Mouse (Mus musculus) stomach, embryonic 15.5 days (tissue): ENCODE measurements around the gene Olfr31. TPM values are rescaled to one million over a fixed set of nuclear protein-coding genes. Genes with fewer than 3 reads are reported as not detected.

Experiments
- ATAC-seq: fragments of 200-750 bp; cut with Nextera tagmentation; 2 replicates; pipeline ENCODE4 v1.8.0; 2017; ENCODE audit warnings: low read depth, moderate number of reproducible peaks, moderate TSS enrichment; ENCODE audit not compliant: insufficient read depth, low FRiP score
- H3K27ac ChIP-seq: fragments of 300-500 bp; sonication (generic); 2 replicates; pipeline ENCODE4 v1.5.1; 2015; ENCODE audit warnings: mild to moderate bottlenecking, inconsistent platforms
- H3K27me3 ChIP-seq: fragments of 300-500 bp; sonication (generic); replicated peaks from 2 replicates; pipeline ENCODE4 v1.6.1; 2015; ENCODE audit warnings: inconsistent platforms
- H3K36me3 ChIP-seq: fragments of 300-500 bp; sonication (generic); 2 replicates; pipeline ENCODE4 v1.6.1; 2015; ENCODE audit warnings: inconsistent platforms
- H3K4me1 ChIP-seq: fragments of 300-500 bp; sonication (generic); 2 replicates; pipeline ENCODE4 v1.6.1; 2015; ENCODE audit warnings: inconsistent platforms
- H3K4me2 ChIP-seq: fragments of 300-500 bp; sonication (generic); 2 replicates; pipeline ENCODE4 v1.6.1; 2015; ENCODE audit warnings: mild to moderate bottlenecking, inconsistent platforms
- H3K4me3 ChIP-seq: fragments of 300-500 bp; sonication (generic); replicated peaks from 2 replicates; pipeline ENCODE4 v1.5.1; 2015; ENCODE audit warnings: inconsistent platforms
- H3K9ac ChIP-seq: fragments of 300-500 bp; sonication (generic); 2 replicates; pipeline ENCODE4 v1.6.1; 2015; ENCODE audit warnings: inconsistent platforms
- H3K9me3 ChIP-seq: fragments of 300-500 bp; sonication (generic); 2 replicates; pipeline ENCODE4 v1.6.1; 2016; ENCODE audit warnings: inconsistent platforms
- WGBS: fragments of 180-500 bp; shearing (Covaris S2); methylation state at CpG from one replicate; pipeline ENCODE4 v1.1.7; 2015; 5-methylcytosine and 5-hydroxymethylcytosine counted together
- polyA plus RNA-seq: library from polyadenylated mRNA; unstranded; fragments of >200 nt; fragmentation: Nextera tagmentation; extraction: Ambion mirVana; gene quantifications from 2 replicates; pipeline ENCODE4 v1.2.1, GENCODE M21; 2015

The Olfr31 gene
- polyA plus RNA-seq, 1 experiment from 2014 or later: not detected

DNA sequence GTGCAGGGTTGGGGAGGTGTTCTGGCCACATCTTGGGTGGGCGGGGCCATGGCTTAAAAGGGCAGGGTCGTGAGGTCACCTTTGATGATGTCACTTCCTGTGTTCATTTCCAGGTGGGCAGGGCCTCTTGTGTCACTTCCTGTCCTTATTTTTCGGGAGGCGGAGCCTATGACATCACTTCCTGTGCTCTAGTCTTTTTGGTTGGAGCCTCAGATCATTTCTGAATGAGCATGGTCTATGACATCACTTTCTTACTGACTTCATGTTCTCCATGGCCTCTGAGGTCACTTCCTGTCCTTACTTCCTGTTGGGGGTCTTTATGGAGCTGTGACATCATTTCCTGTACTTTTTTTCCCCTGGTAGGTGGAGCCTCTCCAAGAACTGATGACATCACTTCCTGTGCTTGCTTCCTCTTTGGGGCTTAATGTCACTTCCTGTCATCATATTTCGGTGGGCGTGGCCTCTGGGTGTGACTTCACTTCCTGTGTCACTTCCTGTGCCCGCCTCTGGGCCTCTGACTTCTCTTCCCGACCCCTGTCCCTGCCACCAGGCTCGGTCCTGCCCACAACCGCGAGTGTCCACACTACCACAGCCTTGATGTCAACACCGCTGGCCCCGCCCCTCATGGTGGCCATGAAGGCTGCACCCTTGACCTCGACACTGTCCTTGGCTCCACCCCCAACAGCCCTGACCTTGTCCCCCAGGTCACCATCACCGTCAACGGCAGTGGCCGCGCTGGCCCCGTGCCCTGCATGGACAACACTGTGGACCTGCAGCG, 27.0 kb downstream of the Olfr31 start:
- H3K27me3 ChIP-seq: no peaks in the 10 kb centered on the region
- H3K9ac ChIP-seq: no peak overlapping the region
- WGBS: 95% methylated on average over 20 of the region's 20 CpGs
- no peaks in the 10 kb centered on the region for H3K4me1 ChIP-seq
- H3K9me3 ChIP-seq: no peaks in the 10 kb centered on the region; the same call in 1 of the 2 replicates
- H3K27ac ChIP-seq: no peak overlapping the region
- H3K36me3 ChIP-seq: peaks cover 7% of the 10 kb centered on the region; the same call in 1 of the 2 replicates
- ATAC-seq: no peak
- no peak overlapping the region for H3K4me3 ChIP-seq
- H3K4me2 ChIP-seq: no peak overlapping the region

DNA sequence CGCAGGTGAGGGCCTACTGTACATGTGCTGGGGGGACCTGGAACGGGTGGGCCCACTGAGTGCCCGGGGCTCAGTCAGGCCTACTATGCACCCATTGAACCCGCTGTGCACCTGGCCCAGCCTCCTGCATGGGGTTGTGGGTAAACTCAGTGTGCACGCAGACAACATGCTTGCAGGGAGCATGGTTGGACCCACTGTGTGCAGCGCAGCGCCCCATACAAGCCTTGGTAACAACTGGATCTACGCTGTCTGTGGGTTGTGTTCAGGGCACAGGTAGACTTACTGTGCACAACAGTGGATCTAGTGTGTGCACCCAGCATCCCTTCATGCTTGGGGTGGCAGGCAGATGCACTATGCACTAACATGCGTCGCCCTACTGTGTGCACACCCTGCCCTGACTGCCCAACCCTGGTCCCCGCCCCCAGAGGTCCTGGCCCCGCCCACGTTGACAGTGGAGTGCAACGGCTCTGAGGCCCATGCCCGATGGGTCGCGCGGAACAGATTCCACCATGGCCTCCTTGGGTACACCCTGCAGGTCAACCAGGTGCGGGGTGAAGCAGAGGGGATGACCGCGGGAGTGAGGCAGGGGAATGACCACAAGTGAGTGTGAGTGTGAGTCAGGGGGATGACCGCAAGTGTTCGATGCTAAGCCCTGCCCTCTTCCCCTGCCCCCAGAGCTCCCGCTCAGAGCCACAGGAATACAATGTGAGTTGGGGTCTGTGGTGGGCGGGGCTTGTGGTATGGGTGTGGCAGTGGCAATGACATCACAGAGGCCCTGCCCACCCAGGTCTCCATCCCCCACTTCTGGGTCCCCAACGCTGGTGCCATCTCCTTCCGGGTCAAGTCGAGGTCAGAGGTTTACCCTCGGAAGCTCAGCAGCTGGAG, 27.9 kb downstream of the Olfr31 start:
- Histone ChIP-seq H3K4me2 (no peak overlapping the region), H3K9me3 (no peaks in the 10 kb centered on the region; the same call in 1 of the 2 replicates), H3K36me3 (peaks cover 7% of the 10 kb centered on the region; the same call in 1 of the 2 replicates), H3K27ac (no peak overlapping the region), H3K4me1 (no peaks in the 10 kb centered on the region), H3K4me3 (no peak overlapping the region), H3K27me3 (no peaks in the 10 kb centered on the region), H3K9ac (no peak overlapping the region)
- 93% methylated on average over 29 of the region's 29 CpGs for WGBS
- no peak for ATAC-seq

DNA sequence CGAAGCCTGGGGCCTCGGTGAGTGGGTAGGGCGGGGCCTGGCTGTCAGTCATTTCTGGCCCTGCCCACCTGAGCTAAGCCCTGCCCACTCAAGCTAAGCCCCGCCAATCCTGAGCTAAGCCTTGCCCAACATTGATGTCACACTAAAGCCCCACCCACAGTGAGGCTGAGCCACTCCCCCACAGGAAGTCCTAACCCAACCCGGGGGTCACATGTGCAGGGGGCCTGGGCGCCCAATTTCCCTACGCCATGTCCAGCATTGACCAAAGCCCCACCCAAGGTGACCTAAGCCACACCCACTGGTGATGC, 28.5 kb downstream of the Olfr31 start:
- Histone ChIP-seq H3K27ac (no peak overlapping the region), H3K9me3 (no peaks in the 10 kb centered on the region; the same call in 1 of the 2 replicates), H3K4me1 (no peaks in the 10 kb centered on the region), H3K4me3 (no peak overlapping the region), H3K36me3 (peaks cover 7% of the 10 kb centered on the region; the same call in 1 of the 2 replicates), H3K9ac (no peak overlapping the region), H3K27me3 (no peaks in the 10 kb centered on the region), H3K4me2 (no peak overlapping the region)
- 94% methylated on average over 7 of the region's 7 CpGs for WGBS
- ATAC-seq: no peak

DNA sequence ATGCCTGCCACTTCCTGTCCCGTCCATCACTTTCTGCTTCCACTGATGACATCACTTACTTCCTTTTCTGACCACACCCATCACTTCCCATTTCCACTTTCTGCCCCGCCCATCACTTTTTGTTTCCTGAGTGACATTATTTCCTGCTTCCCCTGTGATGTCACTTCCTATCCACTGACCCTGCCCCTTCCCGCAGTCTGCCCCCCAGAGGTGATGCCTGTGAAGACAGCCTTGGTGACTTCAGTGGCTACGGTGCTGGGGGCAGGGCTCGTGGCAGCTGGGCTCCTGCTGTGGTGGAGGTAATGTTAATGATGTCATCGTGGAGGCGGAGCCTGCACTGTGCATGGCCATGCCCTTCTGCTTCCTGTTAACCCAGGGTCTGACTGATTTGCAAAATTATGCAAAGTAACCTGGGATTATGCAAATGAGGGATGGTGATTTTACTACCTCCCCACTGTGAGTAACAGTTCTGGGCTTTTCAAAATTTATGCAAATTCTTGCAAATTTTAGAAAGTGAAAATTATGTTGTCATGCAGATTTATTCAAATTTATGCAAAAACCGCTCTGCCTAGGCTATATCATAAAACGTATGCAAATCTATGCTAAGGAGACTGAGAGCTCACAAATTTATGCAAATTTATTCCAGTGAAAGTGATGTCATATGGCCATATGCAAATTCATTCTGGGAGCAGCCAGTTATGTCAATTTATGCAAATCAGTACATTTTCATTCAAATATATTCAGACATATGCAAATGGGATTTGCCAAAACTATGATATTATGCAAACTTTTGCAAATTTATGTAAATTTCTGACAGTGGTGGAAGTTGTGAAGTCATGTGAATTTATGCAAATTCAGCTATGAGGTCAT, 29.3 kb downstream of the Olfr31 start:
- peaks cover 7% of the 10 kb centered on the region; the same call in 1 of the 2 replicates for H3K36me3 ChIP-seq
- H3K27ac ChIP-seq: no peak overlapping the region
- H3K27me3 ChIP-seq: no peaks in the 10 kb centered on the region
- 95% methylated on average over 9 of the region's 9 CpGs for WGBS
- ATAC-seq: no peak
- H3K4me3 ChIP-seq: no peak overlapping the region
- H3K9ac ChIP-seq: no peak overlapping the region
- no peak overlapping the region for H3K4me2 ChIP-seq
- no peaks in the 10 kb centered on the region for H3K4me1 ChIP-seq
- no peaks in the 10 kb centered on the region; the same call in 1 of the 2 replicates for H3K9me3 ChIP-seq

DNA sequence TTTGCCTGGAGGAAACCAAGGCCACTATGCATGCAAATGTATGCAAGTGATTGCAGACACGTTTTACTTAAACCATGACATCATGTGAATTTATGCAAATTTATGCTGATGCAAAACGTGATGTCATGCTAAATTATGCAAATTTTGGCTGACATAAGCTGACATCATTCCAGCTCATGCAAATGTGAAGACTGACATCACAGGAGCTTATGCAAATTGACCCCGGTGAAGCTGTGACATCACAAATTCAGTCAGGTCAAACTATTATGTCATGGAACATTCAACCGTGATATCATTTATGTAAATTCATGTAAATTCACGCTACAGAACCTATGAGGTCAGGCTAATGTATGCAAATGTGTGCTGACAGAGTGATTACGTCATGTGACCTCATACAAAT, 30.0 kb downstream of the Olfr31 start:
- Histone ChIP-seq H3K27me3 (no peaks in the 10 kb centered on the region), H3K4me3 (no peak overlapping the region), H3K27ac (no peak overlapping the region), H3K4me1 (no peaks in the 10 kb centered on the region), H3K4me2 (no peak overlapping the region), H3K9me3 (no peaks in the 10 kb centered on the region; the same call in 1 of the 2 replicates), H3K9ac (no peak overlapping the region), H3K36me3 (peaks cover 7% of the 10 kb centered on the region; the same call in 1 of the 2 replicates)
- no peak for ATAC-seq
- WGBS: 84% methylated on average over 6 of the region's 6 CpGs

DNA sequence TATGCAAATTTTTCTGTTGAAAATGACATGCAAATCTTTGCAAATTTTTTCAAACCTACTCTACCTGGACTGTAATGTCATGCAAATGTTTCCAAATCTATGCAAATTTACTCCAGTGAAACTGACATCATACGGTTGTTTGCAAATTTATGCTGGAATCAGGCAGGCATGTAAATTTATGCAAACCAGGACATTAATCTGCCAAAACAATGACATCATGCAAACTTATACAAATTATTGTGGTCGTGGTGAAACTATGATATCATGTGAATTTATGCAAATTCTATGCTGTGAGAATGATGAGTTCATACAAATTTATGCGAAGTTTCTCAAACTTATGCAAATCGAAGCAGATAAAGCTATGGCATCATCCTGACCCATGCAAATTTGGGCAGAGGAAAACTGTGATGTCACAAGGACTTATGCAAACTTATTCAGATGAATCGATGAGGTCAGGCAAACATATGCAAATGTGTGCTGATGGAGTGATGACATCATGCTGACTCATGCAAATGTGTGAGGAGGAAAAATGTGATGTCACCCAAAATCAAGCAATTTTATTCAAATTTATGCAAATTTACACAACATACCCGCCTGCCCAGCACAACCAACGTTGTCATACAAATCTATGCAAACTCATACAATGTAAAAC, 30.6 kb downstream of the Olfr31 start:
- ATAC-seq: no peak
- 92% methylated on average over 7 of the region's 7 CpGs for WGBS
- no peaks in the 10 kb centered on the region for H3K4me1 ChIP-seq
- H3K4me3 ChIP-seq: no peak overlapping the region
- H3K4me2 ChIP-seq: no peak overlapping the region
- H3K36me3 ChIP-seq: peaks cover 7% of the 10 kb centered on the region; the same call in 1 of the 2 replicates
- no peak overlapping the region for H3K27ac ChIP-seq
- no peaks in the 10 kb centered on the region; the same call in 1 of the 2 replicates for H3K9me3 ChIP-seq
- no peak overlapping the region for H3K9ac ChIP-seq
- no peaks in the 10 kb centered on the region for H3K27me3 ChIP-seq

DNA sequence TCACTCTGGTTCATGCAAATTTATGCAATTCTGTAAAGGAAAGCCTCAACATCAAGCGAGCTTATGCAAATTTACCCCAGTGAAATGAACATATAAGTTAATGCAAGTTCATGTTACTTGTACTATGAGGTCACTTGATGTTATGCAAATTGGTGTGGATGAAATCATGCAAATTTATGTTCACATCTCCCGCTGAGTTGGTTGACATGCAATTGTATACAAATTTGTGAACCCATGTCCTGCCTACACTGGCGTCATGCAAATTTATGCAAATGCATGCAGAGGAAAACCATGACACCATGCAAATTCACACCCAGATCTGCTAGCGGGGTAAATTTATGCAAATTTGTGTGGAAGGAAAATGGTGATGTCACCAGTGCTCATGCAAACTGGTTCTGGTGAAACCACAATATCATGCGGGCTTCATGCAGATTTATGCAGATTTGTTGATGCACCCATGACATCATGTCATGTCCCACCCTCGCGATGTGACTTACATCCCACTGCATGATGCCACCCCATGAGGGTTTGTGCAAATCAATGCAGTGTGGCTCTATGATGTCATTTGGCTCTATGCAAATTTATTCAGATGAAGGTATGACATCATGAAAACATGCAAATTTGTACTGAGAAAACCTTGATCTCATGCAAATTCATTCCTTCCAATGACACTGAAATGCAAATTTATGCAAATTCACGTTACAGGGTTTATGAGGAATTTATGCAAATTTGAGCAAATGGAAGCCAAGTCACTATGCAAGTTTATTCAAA, 31.3 kb downstream of the Olfr31 start:
- H3K4me1 ChIP-seq: no peaks in the 10 kb centered on the region
- H3K27me3 ChIP-seq: no peaks in the 10 kb centered on the region
- no peak overlapping the region for H3K4me2 ChIP-seq
- no peak overlapping the region for H3K27ac ChIP-seq
- H3K9me3 ChIP-seq: no peaks in the 10 kb centered on the region; the same call in 1 of the 2 replicates
- peaks cover 7% of the 10 kb centered on the region; the same call in 1 of the 2 replicates for H3K36me3 ChIP-seq
- no peak for ATAC-seq
- WGBS: 92% methylated on average over 8 of the region's 8 CpGs
- H3K4me3 ChIP-seq: no peak overlapping the region
- no peak overlapping the region for H3K9ac ChIP-seq

DNA sequence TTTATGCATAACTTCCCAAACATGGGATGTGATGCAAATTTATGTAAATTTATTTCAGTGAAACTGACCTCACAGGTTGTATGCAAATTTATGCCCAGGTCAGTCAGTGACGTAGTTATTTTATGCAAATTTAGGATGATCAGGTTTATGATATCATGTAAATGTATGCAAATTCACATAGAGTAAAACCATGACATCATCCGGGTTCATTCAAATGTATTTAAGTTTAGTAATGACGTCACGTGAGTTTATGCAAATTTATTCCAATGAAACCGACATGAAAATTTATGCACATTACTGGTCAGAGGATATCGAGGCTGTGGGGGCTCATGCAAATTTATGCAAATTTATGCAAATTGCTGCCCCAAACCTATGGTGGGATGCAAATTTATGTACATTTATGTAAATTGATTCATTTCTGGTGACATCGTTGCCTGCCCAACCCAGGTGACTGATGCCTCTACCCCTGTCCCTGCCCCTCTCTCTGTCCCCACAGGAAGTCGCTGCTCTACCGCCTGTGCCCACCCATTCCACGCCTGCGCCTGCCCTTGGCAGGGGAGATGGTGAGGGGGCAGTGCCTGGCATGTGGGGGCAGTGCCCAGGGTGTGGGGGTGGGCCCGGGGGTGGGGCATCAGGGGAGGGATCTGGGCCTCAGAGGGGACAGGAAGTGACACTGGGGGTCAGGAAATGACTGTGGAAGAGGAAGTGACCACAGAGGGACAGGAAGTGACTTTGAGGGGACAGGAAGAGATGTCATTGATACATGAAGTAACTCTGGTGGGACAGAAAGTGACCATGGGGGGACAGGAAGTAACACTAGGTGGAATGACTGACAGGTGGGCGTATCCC, 32.1 kb downstream of the Olfr31 start:
- no peaks in the 10 kb centered on the region; the same call in 1 of the 2 replicates for H3K9me3 ChIP-seq
- no peak overlapping the region for H3K4me3 ChIP-seq
- WGBS: 95% methylated on average over 13 of the region's 13 CpGs
- ATAC-seq: no peak
- no peak overlapping the region for H3K4me2 ChIP-seq
- no peaks in the 10 kb centered on the region for H3K27me3 ChIP-seq
- H3K36me3 ChIP-seq: peaks cover 7% of the 10 kb centered on the region; the same call in 1 of the 2 replicates
- H3K4me1 ChIP-seq: no peaks in the 10 kb centered on the region
- H3K9ac ChIP-seq: no peak overlapping the region
- H3K27ac ChIP-seq: no peak overlapping the region

DNA sequence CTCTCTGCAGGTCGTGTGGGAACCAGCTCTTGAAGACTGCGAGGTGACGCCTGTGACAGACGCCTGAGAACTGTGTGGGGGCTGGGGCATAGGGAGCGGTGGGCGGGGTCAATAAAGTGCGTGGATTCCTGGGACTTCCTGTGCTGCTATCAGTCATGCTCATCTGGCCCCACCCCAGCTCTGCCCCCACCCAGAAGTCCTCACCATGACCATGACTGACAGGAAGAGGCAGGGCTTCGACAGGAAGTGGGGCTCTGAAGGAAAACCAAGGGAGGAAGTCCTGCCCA, 32.7 kb downstream of the Olfr31 start:
- no peaks in the 10 kb centered on the region for H3K4me1 ChIP-seq
- no peaks in the 10 kb centered on the region; the same call in 1 of the 2 replicates for H3K9me3 ChIP-seq
- H3K4me2 ChIP-seq: no peak overlapping the region
- H3K36me3 ChIP-seq: peaks cover 2% of the 10 kb centered on the region; the same call in 1 of the 2 replicates
- no peak for ATAC-seq
- no peak overlapping the region for H3K9ac ChIP-seq
- WGBS: 95% methylated on average over 8 of the region's 8 CpGs
- H3K4me3 ChIP-seq: no peak overlapping the region
- no peak overlapping the region for H3K27ac ChIP-seq
- H3K27me3 ChIP-seq: no peaks in the 10 kb centered on the region
